Mouse (Mus musculus) MEL (cell line): ENCODE measurements at regions not wholly inside any gene's neighbourhood (a gene's known extent, or its start where the extent isn't known, plus 50 kb on each side); places are given as distances from the start of the nearest gene placed in this dataset.

ENCODE experiments used
- DNase-seq: peaks from one replicate; pipeline ENCODE4 v3.0.0; 2011; ENCODE audit warnings: low read depth, low spot score
- H3K27ac ChIP-seq: 2 replicates; pipeline ENCODE4 v1.5.1; 2012; ENCODE audit warnings: low read depth, mild to moderate bottlenecking, control low read depth, low read length, moderate library complexity; ENCODE audit not compliant: control insufficient read depth
- H3K27me3 ChIP-seq, 2 experiments: fragments of 150-350 bp in 1 of 2; sonication (generic) in 1 of 2; 2 replicates each; pipeline ENCODE4 v1.6.1; 2012; ENCODE audit warnings: low read length in 2 of 2, mild to moderate bottlenecking in 2 of 2, improper control_type of control experiment in 1 of 2, moderate library complexity in 1 of 2; ENCODE audit not compliant: insufficient read depth in 2 of 2, control insufficient read depth in 1 of 2
- H3K36me3 ChIP-seq, 2 experiments: 2 replicates each; pipeline ENCODE4 v1.6.1; 2012 to 2014; ENCODE audit warnings: low read length in 2 of 2, improper control_type of control experiment in 1 of 2, inconsistent platforms in 1 of 2, mild to moderate bottlenecking in 1 of 2; ENCODE audit not compliant: insufficient read depth in 2 of 2, control insufficient read depth in 1 of 2
- H3K4me1 ChIP-seq, 2 experiments: fragments of 150-350 bp in 1 of 2; sonication (generic) in 1 of 2; 2 replicates each; pipeline ENCODE4 v1.6.1; 2012; ENCODE audit warnings: low read length in 2 of 2, improper control_type of control experiment in 1 of 2, mild to moderate bottlenecking in 1 of 2; ENCODE audit not compliant: insufficient read depth in 2 of 2, control insufficient read depth in 1 of 2
- H3K4me3 ChIP-seq, 2 experiments: fragments of 150-350 bp in 1 of 2; sonication (generic) in 1 of 2; 2 replicates each; pipeline ENCODE4 v1.5.1; 2012; ENCODE audit warnings: low read depth in 2 of 2, low read length in 2 of 2, mild to moderate bottlenecking in 2 of 2, moderate library complexity in 2 of 2, control low read depth in 1 of 2, improper control_type of control experiment in 1 of 2; ENCODE audit not compliant: control insufficient read depth in 1 of 2, insufficient read depth in 1 of 2
- H3K79me2 ChIP-seq: 2 replicates; pipeline ENCODE4 v1.6.1; 2012; ENCODE audit warnings: mild to moderate bottlenecking, low read length, moderate library complexity; ENCODE audit not compliant: control insufficient read depth, poor library complexity, insufficient read depth
- H3K9ac ChIP-seq: 2 replicates; pipeline ENCODE4 v1.6.1; 2012; ENCODE audit warnings: low read depth, mild to moderate bottlenecking, control low read depth, low read length, moderate library complexity; ENCODE audit not compliant: control insufficient read depth, poor library complexity, severe bottlenecking
- H3K9me3 ChIP-seq: fragments of 150-350 bp; sonication (generic); replicated peaks from 2 replicates; pipeline ENCODE4 v1.6.1; 2012; ENCODE audit warnings: mild to moderate bottlenecking, low read length, improper control_type of control experiment, moderate library complexity; ENCODE audit not compliant: insufficient read depth
- BHLHE40 ChIP-seq: IDR thresholded peaks from 2 replicates; pipeline ENCODE4 v1.6.1; 2012; ENCODE audit warnings: low read depth, mild to moderate bottlenecking, inconsistent platforms, low read length, improper control_type of control experiment, borderline replicate concordance
- CHD1 ChIP-seq: IDR thresholded peaks from 2 replicates; pipeline ENCODE4 v1.6.1; 2012; ENCODE audit warnings: low read depth, mild to moderate bottlenecking, inconsistent platforms, low read length, improper control_type of control experiment
- E2F4 ChIP-seq: IDR thresholded peaks from 2 replicates; pipeline ENCODE4 v1.6.1; 2011; ENCODE audit warnings: low read depth, low read length, improper control_type of control experiment, borderline replicate concordance
- GABPA ChIP-seq: IDR thresholded peaks from 2 replicates; pipeline ENCODE4 v1.6.1; 2012; ENCODE audit warnings: low read depth, mild to moderate bottlenecking, inconsistent platforms, low read length, improper control_type of control experiment, moderate library complexity
- JUND ChIP-seq: IDR thresholded peaks from 2 replicates; pipeline ENCODE4 v1.6.1; 2011; ENCODE audit warnings: low read depth, mild to moderate bottlenecking, improper control_type of control experiment, low read length
- MAX ChIP-seq: IDR thresholded peaks from 2 replicates; pipeline ENCODE4 v1.6.1; 2011; ENCODE audit warnings: low read length, improper control_type of control experiment
- MAZ ChIP-seq: IDR thresholded peaks from 2 replicates; pipeline ENCODE4 v1.6.1; 2012; ENCODE audit warnings: low read depth, mild to moderate bottlenecking, inconsistent platforms, low read length, improper control_type of control experiment
- MXI1 ChIP-seq: IDR thresholded peaks from 2 replicates; pipeline ENCODE4 v1.6.1; 2011; ENCODE audit warnings: mild to moderate bottlenecking, low read depth, low read length, improper control_type of control experiment
- MYB ChIP-seq: IDR thresholded peaks from 2 replicates; pipeline ENCODE4 v1.6.1; 2011; ENCODE audit warnings: mild to moderate bottlenecking, low read depth, low read length, improper control_type of control experiment
- NELFE ChIP-seq: IDR thresholded peaks from 2 replicates; pipeline ENCODE4 v1.6.1; 2011; ENCODE audit warnings: low read depth, low read length, improper control_type of control experiment
- POLR2A ChIP-seq, 2 experiments: IDR thresholded peaks; 2 replicates each; pipeline ENCODE4 v1.6.1; 2011 to 2012; ENCODE audit warnings: low read length in 2 of 2, mild to moderate bottlenecking in 2 of 2, control low read depth in 1 of 2, improper control_type of control experiment in 1 of 2, low read depth in 1 of 2, moderate library complexity in 1 of 2; ENCODE audit not compliant: control insufficient read depth in 1 of 2, insufficient read depth in 1 of 2, poor library complexity in 1 of 2
- POLR2AphosphoS2 ChIP-seq: IDR thresholded peaks from 2 replicates; pipeline ENCODE4 v1.6.1; 2011; ENCODE audit warnings: low read length, improper control_type of control experiment
- POLR2AphosphoS5 ChIP-seq: IDR thresholded peaks from 2 replicates; pipeline ENCODE4 v1.6.1; 2012; ENCODE audit warnings: low read depth, borderline replicate concordance, mild to moderate bottlenecking, inconsistent platforms, low read length, moderate library complexity, mixed read lengths
- RAD21 ChIP-seq: IDR thresholded peaks from 2 replicates; pipeline ENCODE4 v1.6.1; 2011; ENCODE audit warnings: mild to moderate bottlenecking, low read depth, low read length, improper control_type of control experiment
- RCOR1 ChIP-seq: IDR thresholded peaks from 2 replicates; pipeline ENCODE4 v1.6.1; 2012; ENCODE audit warnings: low read depth, mild to moderate bottlenecking, inconsistent platforms, low read length, improper control_type of control experiment
- SIN3A ChIP-seq: IDR thresholded peaks from 2 replicates; pipeline ENCODE4 v1.6.1; 2012; ENCODE audit warnings: low read length, improper control_type of control experiment, inconsistent platforms
- SMC3 ChIP-seq: IDR thresholded peaks from 2 replicates; pipeline ENCODE4 v1.6.1; 2011; ENCODE audit warnings: low read depth, low read length, improper control_type of control experiment
- TBP ChIP-seq: IDR thresholded peaks from 2 replicates; pipeline ENCODE4 v1.8.0; 2011; ENCODE audit warnings: low read depth, low read length, improper control_type of control experiment
- USF1 ChIP-seq: IDR thresholded peaks from 2 replicates; pipeline ENCODE4 v1.6.1; 2014; ENCODE audit warnings: low read depth, mild to moderate bottlenecking, inconsistent platforms, low read length, improper control_type of control experiment, moderate library complexity
- USF2 ChIP-seq, 2 experiments: IDR thresholded peaks; 2 replicates each; pipeline ENCODE4 v1.6.1; 2011 to 2012; ENCODE audit warnings: improper control_type of control experiment in 2 of 2, low read length in 2 of 2, borderline replicate concordance in 1 of 2, inconsistent platforms in 1 of 2, low read depth in 1 of 2, mild to moderate bottlenecking in 1 of 2; ENCODE audit not compliant: insufficient read depth in 1 of 2
- ZKSCAN1 ChIP-seq: IDR thresholded peaks from 2 replicates; pipeline ENCODE4 v1.6.1; 2012; ENCODE audit warnings: low read depth, mild to moderate bottlenecking, inconsistent platforms, low read length, improper control_type of control experiment, moderate library complexity
- ZMIZ1 ChIP-seq: IDR thresholded peaks from 2 replicates; pipeline ENCODE4 v1.6.1; 2012; ENCODE audit warnings: low read depth, mild to moderate bottlenecking, inconsistent platforms, low read length, improper control_type of control experiment, moderate library complexity
- ZNF384 ChIP-seq: IDR thresholded peaks from 2 replicates; pipeline ENCODE4 v1.6.1; 2012; ENCODE audit warnings: low read depth, mild to moderate bottlenecking, inconsistent platforms, low read length, improper control_type of control experiment

DNA sequence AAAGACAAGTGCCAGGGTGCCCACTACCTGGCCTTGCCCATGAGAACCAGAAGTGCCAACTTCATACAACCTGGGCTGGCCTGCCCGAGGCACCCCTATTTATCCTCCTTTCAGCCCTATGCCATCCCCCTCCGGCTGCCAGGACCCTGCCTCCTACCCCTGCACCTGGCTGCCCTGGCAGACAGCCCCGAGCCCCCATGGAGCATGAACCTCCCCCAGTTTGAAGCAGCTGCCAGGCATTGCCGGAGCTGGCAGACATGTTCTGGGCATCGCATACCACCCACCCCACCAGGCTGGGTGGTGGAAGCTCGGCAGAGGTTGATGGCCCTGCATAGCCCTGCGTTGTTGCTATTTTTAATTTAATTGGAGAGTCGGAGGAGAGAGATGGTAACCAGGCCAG, 195.2 kb upstream of the Igsf21 start:
- Histone ChIP-seq H3K27ac (no peak overlapping the region), H3K36me3 (no peaks in the 10 kb centered on the region), H3K9me3 (no peaks in the 10 kb centered on the region), H3K27me3 (no peaks in the 10 kb centered on the region), H3K79me2 (no peaks in the 10 kb centered on the region), H3K4me1 (no peaks in the 10 kb centered on the region), H3K9ac (no peak overlapping the region), H3K4me3 (no peak overlapping the region)
- DNase-seq, result no peak
- TF ChIP-seq SMC3 (no peak), E2F4 (no peak), POLR2A (IDR thresholded peaks at IDR 0.05; ENCODE audit: control insufficient read depth in 1 of 2, insufficient read depth in 1 of 2, low read depth in 1 of 2, low read length in 2 of 2, poor library complexity in 1 of 2) (no peak), POLR2AphosphoS2 (no peak), TBP (no peak), JUND (no peak), RCOR1 (no peak), GABPA (no peak), MAX (no peak), ZMIZ1 (no peak), ZNF384 (no peak), SIN3A (no peak), USF1 (no peak), CHD1 (no peak), BHLHE40 (no peak)

DNA sequence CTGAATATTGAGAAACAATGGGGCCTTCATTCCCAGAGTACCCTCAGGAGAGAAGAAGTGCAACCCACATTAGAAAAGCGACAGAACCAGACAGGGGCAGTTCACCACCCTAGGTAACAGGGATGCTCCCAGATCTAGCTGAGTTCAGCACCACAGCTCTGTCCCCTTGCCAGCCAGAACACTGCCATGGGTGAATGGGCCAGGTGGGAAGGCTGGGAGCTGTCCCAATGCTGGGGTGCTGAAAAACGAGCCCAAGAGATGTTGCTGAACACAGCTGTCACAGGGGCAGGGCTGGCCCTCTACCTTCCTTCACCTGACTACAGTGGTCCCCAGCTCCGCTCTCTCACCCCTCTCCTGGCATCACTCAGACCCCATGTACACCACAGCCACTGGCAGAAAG, 193.3 kb upstream of the Igsf21 start:
- Histone ChIP-seq H3K27ac (no peak overlapping the region), H3K4me3 (no peak overlapping the region), H3K9ac (no peak overlapping the region), H3K4me1 (no peaks in the 10 kb centered on the region), H3K9me3 (no peaks in the 10 kb centered on the region), H3K27me3 (no peaks in the 10 kb centered on the region), H3K79me2 (no peaks in the 10 kb centered on the region), H3K36me3 (no peaks in the 10 kb centered on the region)
- TF ChIP-seq USF1, result no peak
- no peak for TF ChIP-seq CHD1
- TF ChIP-seq NELFE, result no peak
- no peak for TF ChIP-seq RAD21
- peak; percentile 55 for TF ChIP-seq SIN3A
- no peak for TF ChIP-seq POLR2AphosphoS5
- TF ChIP-seq MXI1, result 0 out of 2 replicates have a peak, but pooled peaks have one; percentile 36
- no peak for TF ChIP-seq POLR2A (IDR thresholded peaks at IDR 0.05; ENCODE audit: control insufficient read depth in 1 of 2, insufficient read depth in 1 of 2, low read depth in 1 of 2, low read length in 2 of 2, poor library complexity in 1 of 2)
- TF ChIP-seq MAZ, result no peak
- no peak for TF ChIP-seq USF2 (IDR thresholded peaks at IDR 0.05; ENCODE audit: borderline replicate concordance in 1 of 2, insufficient read depth in 1 of 2, low read depth in 1 of 2, low read length in 2 of 2)
- no peak for TF ChIP-seq MYB
- TF ChIP-seq ZKSCAN1, result no peak
- no peak for TF ChIP-seq ZMIZ1
- DNase-seq, result peak; percentile 33
